Mouse (Mus musculus): Measurements from ENCODE around the gene Pacrg. TPM values are rescaled to one million over a fixed set of nuclear protein-coding genes. Genes with fewer than 3 reads are reported as not detected.

Pacrg gene
- polyA plus RNA-seq, 1 experiment from 2014 or later, result 1.2 TPM

GRCm38 (mm10) chr17:10448417-10448816, 391.7 kb downstream of the Pacrg start:
- no peak overlapping the region for H3K4me2 ChIP-seq
- no peak for ATAC-seq (ENCODE audit: insufficient number of reproducible peaks, insufficient read depth, low FRiP score, low TSS enrichment, low read depth)
- H3K27me3 ChIP-seq, result no peaks in the 10 kb centered on the region
- H3K27ac ChIP-seq, result peak overlapping the region; percentile 12; the same call in 1 of the 2 replicates
- no peaks in the 10 kb centered on the region; the same call in 1 of the 2 replicates for H3K9me3 ChIP-seq
- peaks cover 4% of the 10 kb centered on the region; the same call in 1 of the 2 replicates for H3K4me1 ChIP-seq (replicated peaks)
- 79% methylated on average over 5 of the region's 5 CpGs for WGBS
- no peaks in the 10 kb centered on the region for H3K36me3 ChIP-seq
- H3K9ac ChIP-seq (replicated peaks), result no peak overlapping the region
- H3K4me3 ChIP-seq (replicated peaks), result no peak overlapping the region

GRCm38 (mm10) chr17:10441501-10442111, 398.5 kb downstream of the Pacrg start:
- Histone ChIP-seq H3K27ac (no peak overlapping the region), H3K9me3 (no peaks in the 10 kb centered on the region; the same call in 1 of the 2 replicates), H3K4me1 (replicated peaks) (0 out of 2 replicates have a peak, but pooled peaks cover 4% of the 10 kb centered on the region), H3K27me3 (no peaks in the 10 kb centered on the region), H3K36me3 (no peaks in the 10 kb centered on the region), H3K4me3 (replicated peaks) (no peak overlapping the region), H3K9ac (replicated peaks) (no peak overlapping the region), H3K4me2 (no peak overlapping the region)
- ATAC-seq (ENCODE audit: insufficient number of reproducible peaks, insufficient read depth, low FRiP score, low TSS enrichment, low read depth), result no peak
- 48% methylated on average over 16 of the region's 16 CpGs for WGBS

DNA sequence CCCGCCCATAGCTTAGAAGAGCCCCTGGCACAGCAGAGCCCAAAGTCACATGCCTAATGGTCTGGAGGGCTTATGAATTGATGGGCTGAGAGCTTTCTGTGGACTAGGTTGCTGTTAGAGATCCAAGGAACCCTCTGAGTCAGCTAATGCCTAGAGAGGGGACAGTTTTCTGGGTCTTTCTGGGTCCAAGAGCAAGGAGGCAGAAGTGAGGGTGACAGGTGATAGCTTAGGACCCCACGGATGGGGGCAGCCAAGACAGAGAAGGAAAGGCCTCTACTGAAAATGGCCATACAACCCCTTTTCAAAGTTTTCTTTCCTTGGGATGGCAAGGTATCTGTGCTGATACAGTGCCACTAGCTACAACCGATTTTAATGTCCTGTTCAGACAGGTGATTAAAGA, 399.1 kb downstream of the Pacrg start:
- WGBS, result 80% methylated on average over 3 of the region's 3 CpGs
- Histone ChIP-seq H3K27ac (no peak overlapping the region), H3K36me3 (no peaks in the 10 kb centered on the region), H3K9me3 (no peaks in the 10 kb centered on the region; the same call in 1 of the 2 replicates), H3K9ac (replicated peaks) (no peak overlapping the region), H3K4me2 (no peak overlapping the region), H3K4me1 (replicated peaks) (0 out of 2 replicates have a peak, but pooled peaks cover 4% of the 10 kb centered on the region), H3K27me3 (no peaks in the 10 kb centered on the region), H3K4me3 (replicated peaks) (no peak overlapping the region)
- ATAC-seq (ENCODE audit: insufficient number of reproducible peaks, insufficient read depth, low FRiP score, low TSS enrichment, low read depth), result no peak

GRCm38 (mm10) chr17:10439815-10440214, 400.3 kb downstream of the Pacrg start:
- Histone ChIP-seq H3K9ac (replicated peaks) (no peak overlapping the region), H3K4me3 (replicated peaks) (no peak overlapping the region), H3K9me3 (no peaks in the 10 kb centered on the region; the same call in 1 of the 2 replicates), H3K4me2 (no peak overlapping the region), H3K27me3 (no peaks in the 10 kb centered on the region), H3K4me1 (replicated peaks) (0 out of 2 replicates have a peak, but pooled peaks cover 4% of the 10 kb centered on the region), H3K36me3 (no peaks in the 10 kb centered on the region), H3K27ac (no peak overlapping the region)
- 69% methylated on average over 8 of the region's 8 CpGs for WGBS
- no peak for ATAC-seq (ENCODE audit: insufficient number of reproducible peaks, insufficient read depth, low FRiP score, low TSS enrichment, low read depth)

DNA sequence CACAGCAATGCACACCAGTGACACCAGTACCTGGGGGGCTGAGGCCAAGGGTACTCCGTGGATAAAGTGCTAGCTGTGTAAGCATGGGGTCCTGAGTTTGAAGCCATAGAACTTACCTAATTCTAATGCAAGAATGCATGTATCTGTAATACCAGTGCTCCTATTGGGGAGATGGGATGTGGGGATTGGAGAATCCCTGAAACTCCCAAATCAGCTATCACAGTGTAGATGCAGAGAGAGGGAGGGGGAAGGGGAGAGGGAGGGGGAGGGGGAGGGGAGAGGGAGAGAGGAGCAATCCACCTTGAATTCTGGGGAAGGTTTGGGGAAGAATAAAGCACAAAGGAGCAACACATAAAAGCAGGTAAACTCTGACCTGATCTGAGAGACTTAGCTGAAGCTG, 405.2 kb downstream of the Pacrg start:
- no peak overlapping the region for H3K4me2 ChIP-seq
- no peaks in the 10 kb centered on the region for H3K27me3 ChIP-seq
- no peaks in the 10 kb centered on the region for H3K4me1 ChIP-seq (replicated peaks)
- WGBS, result 72% methylated on average over 1 of the region's 1 CpGs
- no peak overlapping the region for H3K27ac ChIP-seq
- no peak for ATAC-seq (ENCODE audit: insufficient number of reproducible peaks, insufficient read depth, low FRiP score, low TSS enrichment, low read depth)
- H3K9ac ChIP-seq (replicated peaks), result no peak overlapping the region
- no peaks in the 10 kb centered on the region for H3K9me3 ChIP-seq
- no peak overlapping the region for H3K4me3 ChIP-seq (replicated peaks)
- H3K36me3 ChIP-seq, result no peaks in the 10 kb centered on the region

DNA sequence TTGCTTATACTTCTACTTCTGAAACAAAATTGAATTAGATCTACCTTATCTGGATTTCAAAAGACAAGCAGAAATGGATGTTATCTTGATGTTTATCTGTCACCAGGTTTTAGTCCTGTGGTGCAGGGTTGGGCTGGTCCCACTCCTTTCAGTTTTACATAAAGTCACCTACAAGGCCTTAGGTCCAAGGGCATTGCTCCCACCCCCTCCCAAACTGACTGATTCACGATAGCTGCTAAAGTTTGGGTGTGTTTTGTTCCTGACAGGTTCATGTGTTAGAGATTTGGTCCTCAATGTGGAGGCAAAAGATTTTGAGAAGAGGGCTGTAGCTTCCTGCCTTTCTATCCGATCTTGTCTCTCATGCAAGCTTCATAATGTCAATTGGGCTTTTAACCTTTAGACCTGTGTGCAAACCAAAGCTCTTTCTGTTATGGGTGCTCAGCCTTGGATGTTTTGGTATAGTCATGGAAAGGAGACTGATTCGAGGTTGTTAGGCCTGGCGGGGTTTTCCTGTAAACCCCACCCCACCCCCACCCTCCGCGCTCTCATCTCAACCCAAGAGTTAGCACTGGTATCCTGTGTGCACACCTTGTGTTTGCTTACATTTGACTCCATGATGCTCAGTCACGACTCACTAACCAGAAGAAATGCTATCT, 407.5 kb downstream of the Pacrg start:
- no peaks in the 10 kb centered on the region for H3K36me3 ChIP-seq
- 90% methylated on average over 7 of the region's 7 CpGs for WGBS
- H3K27ac ChIP-seq, result no peak overlapping the region
- H3K4me1 ChIP-seq (replicated peaks), result no peaks in the 10 kb centered on the region
- no peaks in the 10 kb centered on the region for H3K27me3 ChIP-seq
- H3K9ac ChIP-seq (replicated peaks), result no peak overlapping the region
- no peak overlapping the region for H3K4me2 ChIP-seq
- no peak overlapping the region for H3K4me3 ChIP-seq (replicated peaks)
- ATAC-seq (ENCODE audit: insufficient number of reproducible peaks, insufficient read depth, low FRiP score, low TSS enrichment, low read depth), result no peak
- no peaks in the 10 kb centered on the region for H3K9me3 ChIP-seq

DNA sequence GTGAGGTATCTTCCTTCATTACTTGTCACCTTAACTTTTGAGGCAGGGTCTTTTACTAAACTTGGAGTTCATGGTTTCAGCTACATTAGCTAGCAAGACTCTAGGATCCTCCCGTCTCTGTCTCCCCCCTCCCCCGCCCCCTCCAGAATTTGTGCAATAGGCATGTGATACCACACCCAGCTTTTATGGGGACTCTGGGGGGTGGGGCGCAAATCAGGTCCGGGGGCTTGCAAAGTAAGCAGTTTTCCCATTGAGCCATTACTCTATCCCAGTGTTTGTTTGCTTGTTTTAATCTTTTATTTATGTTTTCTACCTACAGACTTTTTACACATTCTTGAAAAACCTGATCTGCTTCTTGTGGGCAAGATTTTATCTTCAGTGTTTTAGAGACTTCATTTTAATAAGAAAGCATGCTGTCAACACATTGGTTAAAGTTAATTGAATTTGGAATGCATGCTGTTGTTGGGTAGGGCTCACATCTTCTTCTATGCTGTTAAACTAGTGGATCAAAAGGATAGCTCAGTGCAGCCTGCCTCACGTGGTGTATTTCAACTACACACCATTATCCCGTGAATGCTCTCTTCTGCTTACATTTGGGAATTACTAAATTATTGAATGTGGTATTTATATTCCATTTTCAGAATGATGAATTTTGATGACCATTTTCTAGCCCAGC, 408.1 kb downstream of the Pacrg start:
- H3K9me3 ChIP-seq, result no peaks in the 10 kb centered on the region

DNA sequence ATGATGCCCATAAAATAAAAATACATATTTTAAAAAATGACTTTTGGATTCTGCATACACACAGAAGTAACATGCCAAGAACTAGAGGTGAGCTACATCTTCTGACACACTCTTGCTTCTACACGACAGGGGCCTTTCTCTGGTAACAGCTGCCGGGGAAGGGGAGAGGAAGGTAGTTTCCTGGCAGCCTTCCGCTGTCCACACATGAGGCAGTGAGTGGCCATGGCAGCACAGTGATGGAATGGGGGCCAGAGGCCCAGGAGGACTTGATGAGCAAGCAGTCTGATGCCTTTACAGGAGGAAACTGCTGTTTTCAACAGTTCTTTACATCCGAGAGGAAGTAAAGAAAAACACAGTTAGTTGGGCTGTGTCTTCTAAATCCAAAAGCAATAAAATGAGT, 409.3 kb downstream of the Pacrg start:
- H3K4me3 ChIP-seq (replicated peaks), result no peak overlapping the region
- no peak overlapping the region for H3K4me2 ChIP-seq
- no peaks in the 10 kb centered on the region for H3K27me3 ChIP-seq
- no peaks in the 10 kb centered on the region for H3K36me3 ChIP-seq
- no peak overlapping the region for H3K9ac ChIP-seq (replicated peaks)
- no peaks in the 10 kb centered on the region for H3K9me3 ChIP-seq
- no peak overlapping the region for H3K27ac ChIP-seq
- 85% methylated on average over 4 of the region's 4 CpGs for WGBS
- no peak for ATAC-seq (ENCODE audit: insufficient number of reproducible peaks, insufficient read depth, low FRiP score, low TSS enrichment, low read depth)
- no peaks in the 10 kb centered on the region for H3K4me1 ChIP-seq (replicated peaks)

More for the DNA sequence above, 408.1 kb downstream of the Pacrg start:
- Histone ChIP-seq H3K27ac (no peak overlapping the region), H3K4me2 (no peak overlapping the region), H3K27me3 (no peaks in the 10 kb centered on the region), H3K36me3 (no peaks in the 10 kb centered on the region), H3K4me3 (replicated peaks) (no peak overlapping the region), H3K4me1 (replicated peaks) (no peaks in the 10 kb centered on the region), H3K9ac (replicated peaks) (no peak overlapping the region)
- ATAC-seq (ENCODE audit: insufficient number of reproducible peaks, insufficient read depth, low FRiP score, low TSS enrichment, low read depth), result no peak
- 53% methylated on average over 6 of the region's 6 CpGs for WGBS

- H3K27ac ChIP-seq, result no peak overlapping the region
- no peaks in the 10 kb centered on the region for H3K4me1 ChIP-seq (replicated peaks)
- H3K27me3 ChIP-seq, result no peaks in the 10 kb centered on the region
- ATAC-seq (ENCODE audit: insufficient number of reproducible peaks, insufficient read depth, low FRiP score, low TSS enrichment, low read depth), result no peak
- H3K4me3 ChIP-seq (replicated peaks), result no peak overlapping the region
- no peaks in the 10 kb centered on the region for H3K36me3 ChIP-seq
- WGBS, result 81% methylated on average over 11 of the region's 11 CpGs
- no peak overlapping the region for H3K9ac ChIP-seq (replicated peaks)
- no peaks in the 10 kb centered on the region for H3K9me3 ChIP-seq
- no peak overlapping the region for H3K4me2 ChIP-seq
Observed at GRCm38 (mm10) chr17:10429406-10429805, 410.7 kb downstream of the Pacrg start.

DNA sequence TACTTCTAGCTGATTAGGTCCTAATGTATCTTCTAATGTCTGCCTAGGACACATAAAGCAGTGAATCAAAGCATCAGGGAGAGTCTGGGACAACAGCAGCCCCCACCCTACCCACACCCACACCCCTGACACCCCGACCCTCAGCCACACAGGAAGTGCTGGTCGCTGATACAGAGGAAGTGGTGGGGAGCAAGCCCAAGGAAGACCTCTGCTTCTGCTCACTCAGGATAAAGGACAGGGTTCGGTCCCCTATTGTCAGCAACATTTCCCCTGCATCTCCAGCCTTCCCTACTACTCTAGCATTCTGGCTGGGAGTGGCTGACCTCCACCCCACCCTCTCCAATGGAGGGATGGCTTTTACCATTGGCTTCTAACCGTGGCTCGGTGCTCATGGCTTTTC, 414.8 kb downstream of the Pacrg start:
- no peak overlapping the region for H3K4me2 ChIP-seq
- H3K27me3 ChIP-seq, result no peaks in the 10 kb centered on the region
- H3K4me3 ChIP-seq (replicated peaks), result no peak overlapping the region
- no peak for ATAC-seq (ENCODE audit: insufficient number of reproducible peaks, insufficient read depth, low FRiP score, low TSS enrichment, low read depth)
- no peaks in the 10 kb centered on the region for H3K36me3 ChIP-seq
- no peaks in the 10 kb centered on the region for H3K9me3 ChIP-seq
- WGBS, result 79% methylated on average over 5 of the region's 5 CpGs
- H3K4me1 ChIP-seq (replicated peaks), result no peaks in the 10 kb centered on the region
- H3K9ac ChIP-seq (replicated peaks), result no peak overlapping the region
- H3K27ac ChIP-seq, result no peak overlapping the region

- H3K4me2 ChIP-seq, result no peak overlapping the region
- no peak for ATAC-seq (ENCODE audit: insufficient number of reproducible peaks, insufficient read depth, low FRiP score, low TSS enrichment, low read depth)
- H3K4me3 ChIP-seq (replicated peaks), result no peak overlapping the region
- WGBS, result 69% methylated on average over 7 of the region's 7 CpGs
- no peaks in the 10 kb centered on the region for H3K36me3 ChIP-seq
- no peak overlapping the region for H3K27ac ChIP-seq
- H3K27me3 ChIP-seq, result no peaks in the 10 kb centered on the region
- H3K9me3 ChIP-seq, result no peaks in the 10 kb centered on the region
- no peak overlapping the region for H3K9ac ChIP-seq (replicated peaks)
- no peaks in the 10 kb centered on the region for H3K4me1 ChIP-seq (replicated peaks)
Observed at GRCm38 (mm10) chr17:10417558-10418253, 422.4 kb downstream of the Pacrg start.
